Mouse (Mus musculus) ES-Bruce4 (cell line): ENCODE data around the gene Mmab.

Experiments used
- CTCF ChIP-seq: IDR thresholded peaks from one replicate; pipeline ENCODE4 v1.8.1; 2011; ENCODE audit warnings: low read depth, low read length
- POLR2A ChIP-seq: IDR thresholded peaks from one replicate; pipeline ENCODE4 v1.8.1; 2011; ENCODE audit warnings: low read length; ENCODE audit not compliant: insufficient read depth

- TF ChIP-seq CTCF = no peak
- TF ChIP-seq POLR2A = no peak
Measured at GRCm38 (mm10) chr5:114407269-114407668, 36.6 kb downstream of the Mmab start.
